Mouse (Mus musculus) macrophage (primary cell): ENCODE data around the gene Tmem63c. TPM values are rescaled to one million over a fixed set of nuclear protein-coding genes. Genes with fewer than 3 reads are reported as not detected.

Experiments used
- polyA plus RNA-seq: library from polyadenylated mRNA; stranded (reverse); fragments of 250-400 nt; gene quantifications from 3 replicates; pipeline ENCODE4 v1.2.4, GENCODE M21; 2018; ENCODE audit warnings: inconsistent platforms

Tmem63c gene
- polyA plus RNA-seq, 1 experiment from 2014 or later = not detected

Other genes starting within 250 kb of the Tmem63c start
- 9.1 to 32.1 TPM (median 10.4 TPM) in 3 replicates for gene Irf2bpl, start 136.5 kb upstream of the Tmem63c start, polyA plus RNA-seq
- gene Cipc, start 74.3 kb upstream of the Tmem63c start, polyA plus RNA-seq = 42.6 to 89.8 TPM (median 86.9 TPM) in 3 replicates
- gene Zdhhc22, start 30.9 kb upstream of the Tmem63c start, polyA plus RNA-seq = not detected in 3 replicates
- 0.09 TPM in 1 of 3 replicates, not detected in the others for gene Ngb, start 81.2 kb downstream of the Tmem63c start, polyA plus RNA-seq
- gene Gstz1, start 125.8 kb downstream of the Tmem63c start, polyA plus RNA-seq = 14.6 to 20.4 TPM (median 19.2 TPM) in 3 replicates
- 5.8 to 7.9 TPM (median 5.8 TPM) in 3 replicates for gene Pomt2, start 126.6 kb downstream of the Tmem63c start, polyA plus RNA-seq
- 0.48 to 1.2 TPM (median 0.73 TPM) in 3 replicates for gene Samd15, start 178.4 kb downstream of the Tmem63c start, polyA plus RNA-seq
- 6.6 to 15.5 TPM (median 11.6 TPM) in 3 replicates for gene Tmed8, start 179.1 kb downstream of the Tmem63c start, polyA plus RNA-seq
- 0.31 to 0.40 TPM (median 0.32 TPM) in 3 replicates for gene Noxred1, start 217.4 kb downstream of the Tmem63c start, polyA plus RNA-seq
- gene Vipas39, start 244.9 kb downstream of the Tmem63c start, polyA plus RNA-seq = 106 to 155 TPM (median 136 TPM) in 3 replicates
- gene Ahsa1, start 245.1 kb downstream of the Tmem63c start, polyA plus RNA-seq = 198 to 597 TPM (median 364 TPM) in 3 replicates